Mouse (Mus musculus): ENCODE data around the gene Wdr83os. TPM values are rescaled to one million over a fixed set of nuclear protein-coding genes. Genes with fewer than 3 reads are reported as not detected.

The Wdr83os gene
- 93.6 and 108 TPM in 2 replicates for polyA plus RNA-seq (2016; fragmentation: Nextera tagmentation; extraction: Ambion mirVana)

DNA sequence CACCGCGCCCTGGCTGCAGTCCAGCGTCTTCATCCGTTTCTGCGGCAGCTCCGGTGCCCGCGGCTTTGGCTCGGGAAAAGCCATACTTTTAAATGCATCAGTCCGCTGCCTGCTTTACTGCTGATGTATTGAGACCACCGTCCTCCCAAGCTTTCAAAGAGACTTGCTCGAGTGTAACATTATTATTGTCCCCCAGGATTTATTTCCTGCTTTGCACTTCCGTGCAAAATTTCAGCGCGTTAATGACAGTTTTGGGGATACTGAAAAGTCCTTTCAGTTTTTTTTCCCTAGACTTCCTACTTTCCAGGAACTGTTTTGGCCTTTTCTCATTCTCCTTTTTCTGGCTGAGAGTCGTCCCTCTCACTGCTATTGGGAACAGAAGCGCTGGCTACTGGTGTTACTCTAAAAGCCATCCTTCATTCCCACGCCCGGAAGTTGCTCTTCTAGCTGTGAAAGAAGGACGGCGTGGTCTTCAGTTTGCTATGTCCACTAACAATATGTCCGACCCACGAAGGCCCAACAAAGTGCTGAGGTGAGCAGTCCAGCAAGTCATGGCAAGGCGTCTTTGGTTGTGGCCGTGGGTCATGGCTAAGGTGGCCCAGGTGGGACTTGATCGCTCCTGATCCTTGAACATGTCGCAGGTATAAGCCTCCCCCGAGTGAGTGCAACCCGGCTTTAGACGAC is at the start of gene Wdr83os:
TSS of gene Wdr83os (plus strand) at position 209 of the 684 bp plus-strand sequence.
- peak within 1 kb of the TSS; percentile 90 for H3K4me3 ChIP-seq
- H3K9ac ChIP-seq: peak within 1 kb of the TSS; percentile 92
- WGBS: under 1% methylated on average over 30 of the region's 30 CpGs
- H3K9me3 ChIP-seq (replicated peaks): no peaks in the 10 kb centered on the region
- ATAC-seq (ENCODE audit: low FRiP score): peak; percentile 18
- peak within 1 kb of the TSS; percentile 62; the same call in 1 of the 2 replicates for H3K27ac ChIP-seq
- H3K36me3 ChIP-seq: peaks cover 25% of the 10 kb centered on the region
- peak within 1 kb of the TSS; percentile 71 for H3K4me2 ChIP-seq (replicated peaks)
- no peaks in the 10 kb centered on the region for H3K27me3 ChIP-seq
- H3K4me1 ChIP-seq: peaks cover 29% of the 10 kb centered on the region

GRCm38 (mm10) chr8:85032622-85033311 is 47.8 kb upstream of the Wdr83os start:
- Histone ChIP-seq H3K9me3 (replicated peaks) (no peaks in the 10 kb centered on the region), H3K4me2 (replicated peaks) (no peak overlapping the region), H3K27ac (no peak overlapping the region), H3K4me1 (peaks cover 31% of the 10 kb centered on the region), H3K27me3 (no peaks in the 10 kb centered on the region), H3K36me3 (peaks cover 39% of the 10 kb centered on the region), H3K4me3 (no peak overlapping the region), H3K9ac (no peak overlapping the region)
- ATAC-seq (ENCODE audit: low FRiP score): no peak
- 85% methylated on average over 4 of the region's 4 CpGs for WGBS

GRCm38 (mm10) chr8:85033867-85034266 is 46.7 kb upstream of the Wdr83os start:
- no peak overlapping the region; the same call in 1 of the 2 replicates for H3K27ac ChIP-seq

DNA sequence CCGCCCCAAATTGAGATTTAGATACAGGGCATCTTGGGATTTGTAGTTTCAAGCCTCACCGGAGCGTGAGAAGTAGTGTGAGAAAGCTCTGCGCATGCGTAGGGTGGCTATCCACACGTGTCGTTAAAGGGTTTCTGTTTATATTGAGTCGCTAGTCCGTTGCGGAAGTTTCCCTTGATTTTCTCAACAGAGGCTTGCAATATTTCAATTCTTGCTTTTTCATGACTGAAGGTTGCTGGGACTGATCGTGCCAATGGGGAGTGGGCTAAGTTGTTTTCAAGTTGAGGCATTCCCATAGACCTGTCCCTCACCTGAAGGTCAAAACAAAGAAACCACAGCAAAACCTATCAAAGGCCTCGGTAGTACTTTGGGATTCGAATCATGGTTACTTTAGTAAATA is 45.8 kb upstream of the Wdr83os start:
- Histone ChIP-seq H3K9me3 (replicated peaks) (no peaks in the 10 kb centered on the region), H3K27ac (no peak overlapping the region), H3K36me3 (peaks cover 32% of the 10 kb centered on the region), H3K27me3 (no peaks in the 10 kb centered on the region), H3K4me1 (peaks cover 26% of the 10 kb centered on the region), H3K4me3 (peak overlapping the region; percentile 64), H3K9ac (no peak overlapping the region), H3K4me2 (replicated peaks) (peak overlapping the region; percentile 80)
- no peak for ATAC-seq (ENCODE audit: low FRiP score)
- 6% methylated on average over 13 of the region's 13 CpGs for WGBS

More at GRCm38 (mm10) chr8:85033867-85034266, 46.7 kb upstream of the Wdr83os start:
- peaks cover 39% of the 10 kb centered on the region for H3K36me3 ChIP-seq
- H3K9ac ChIP-seq: no peak overlapping the region
- H3K27me3 ChIP-seq: no peaks in the 10 kb centered on the region
- H3K4me1 ChIP-seq: peaks cover 29% of the 10 kb centered on the region
- no peak overlapping the region for H3K4me3 ChIP-seq
- no peak for ATAC-seq (ENCODE audit: low FRiP score)
- H3K9me3 ChIP-seq (replicated peaks): no peaks in the 10 kb centered on the region
- WGBS: 58% methylated on average over 1 of the region's 1 CpGs
- H3K4me2 ChIP-seq (replicated peaks): no peak overlapping the region

DNA sequence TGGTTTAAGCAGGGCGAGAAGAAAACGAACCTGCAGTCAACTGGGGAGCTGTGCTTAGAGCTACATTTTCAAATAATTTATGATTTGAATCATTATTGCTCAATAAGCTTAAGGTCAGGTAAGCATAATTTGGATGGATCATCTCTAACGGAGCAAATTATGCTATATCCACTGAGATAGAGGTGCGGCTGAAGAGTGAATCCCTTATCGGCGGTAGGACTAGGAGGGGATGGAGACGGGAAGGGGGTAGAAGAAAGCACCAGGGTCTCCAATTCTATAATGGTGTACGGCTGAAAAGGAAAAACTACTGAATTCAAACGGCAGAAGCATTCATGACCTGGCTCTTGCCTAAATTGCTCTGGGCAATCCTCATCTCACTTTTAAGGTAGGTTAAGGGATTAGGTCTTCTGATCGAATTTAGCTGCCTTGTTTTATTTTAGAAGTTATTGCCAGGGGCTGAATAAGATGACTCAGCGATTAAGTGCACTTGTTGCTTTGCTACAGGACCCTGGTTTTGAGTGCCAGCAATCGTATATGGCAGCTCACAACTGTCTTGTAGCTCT is 45.3 kb upstream of the Wdr83os start:
- peaks cover 30% of the 10 kb centered on the region for H3K36me3 ChIP-seq
- 7% methylated on average over 12 of the region's 12 CpGs for WGBS
- H3K4me2 ChIP-seq (replicated peaks): peak overlapping the region; percentile 80
- H3K4me1 ChIP-seq: peaks cover 26% of the 10 kb centered on the region
- H3K27me3 ChIP-seq: no peaks in the 10 kb centered on the region
- peak overlapping the region; percentile 79; the same call in 1 of the 2 replicates for H3K9ac ChIP-seq
- no peak overlapping the region for H3K27ac ChIP-seq
- no peak for ATAC-seq (ENCODE audit: low FRiP score)
- H3K4me3 ChIP-seq: peak overlapping the region; percentile 64
- H3K9me3 ChIP-seq (replicated peaks): no peaks in the 10 kb centered on the region

- Histone ChIP-seq H3K9me3 (replicated peaks) (no peaks in the 10 kb centered on the region), H3K27me3 (no peaks in the 10 kb centered on the region), H3K27ac (peak overlapping the region; percentile 78), H3K36me3 (peaks cover 30% of the 10 kb centered on the region), H3K4me1 (peaks cover 26% of the 10 kb centered on the region), H3K4me2 (replicated peaks) (peak overlapping the region; percentile 80), H3K9ac (peak overlapping the region; percentile 79), H3K4me3 (peak overlapping the region; percentile 64)
- WGBS: 2% methylated on average over 15 of the region's 15 CpGs
- no peak for ATAC-seq (ENCODE audit: low FRiP score)
These were observed 44.7 kb upstream of the Wdr83os start for GRCm38 (mm10) chr8:85035728-85036310.

GRCm38 (mm10) chr8:85036381-85036717 is 44.2 kb upstream of the Wdr83os start:
- Histone ChIP-seq H3K27ac (peak overlapping the region; percentile 78), H3K4me1 (peaks cover 26% of the 10 kb centered on the region), H3K4me2 (replicated peaks) (peak overlapping the region; percentile 80), H3K4me3 (peak overlapping the region; percentile 64), H3K9me3 (replicated peaks) (no peaks in the 10 kb centered on the region), H3K9ac (peak overlapping the region; percentile 79), H3K36me3 (peaks cover 32% of the 10 kb centered on the region), H3K27me3 (no peaks in the 10 kb centered on the region)
- WGBS: 0% methylated on average over 9 of the region's 9 CpGs
- peak; percentile 51 for ATAC-seq (ENCODE audit: low FRiP score)

GRCm38 (mm10) chr8:85036718-85037365 is 43.7 kb upstream of the Wdr83os start, which contains the start of gene Tnpo2:
Gene Tnpo2 (plus strand): TSS chr8:85036915.
- Histone ChIP-seq H3K4me2 (replicated peaks) (peak within 1 kb of the TSS; percentile 96), H3K9ac (peak within 1 kb of the TSS; percentile 91), H3K27ac (peak within 1 kb of the TSS; percentile 98), H3K4me3 (peak within 1 kb of the TSS; percentile 64), H3K36me3 (peaks cover 32% of the 10 kb centered on the region), H3K27me3 (no peaks in the 10 kb centered on the region), H3K9me3 (replicated peaks) (no peaks in the 10 kb centered on the region), H3K4me1 (peaks cover 26% of the 10 kb centered on the region)
- WGBS: under 1% methylated on average over 58 of the region's 59 CpGs
- ATAC-seq (ENCODE audit: low FRiP score): peak; percentile 91

DNA sequence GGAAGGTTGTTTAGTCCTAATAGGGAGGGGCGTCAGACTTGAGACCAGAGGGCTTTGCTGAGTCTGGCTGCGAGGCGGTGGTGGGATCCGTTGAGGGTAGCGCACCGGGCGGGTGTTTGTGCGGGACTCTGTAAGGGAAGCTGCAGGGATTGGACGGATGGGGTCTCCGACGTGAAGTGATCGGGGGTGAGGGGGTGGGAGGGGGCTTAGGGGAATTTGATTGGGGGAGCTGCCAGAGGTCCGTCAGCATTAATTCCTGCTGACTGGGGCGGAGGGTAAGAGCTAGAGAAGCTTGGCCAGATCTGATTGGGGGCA is 43.2 kb upstream of the Wdr83os start:
- ATAC-seq (ENCODE audit: low FRiP score): peak; percentile 64
- Histone ChIP-seq H3K4me3 (peak overlapping the region; percentile 64), H3K4me2 (replicated peaks) (peak overlapping the region; percentile 96), H3K9me3 (replicated peaks) (no peaks in the 10 kb centered on the region), H3K27me3 (no peaks in the 10 kb centered on the region), H3K36me3 (peaks cover 31% of the 10 kb centered on the region), H3K4me1 (peaks cover 26% of the 10 kb centered on the region), H3K27ac (peak overlapping the region; percentile 98), H3K9ac (peak overlapping the region; percentile 91)
- WGBS: under 1% methylated on average over 14 of the region's 14 CpGs

DNA sequence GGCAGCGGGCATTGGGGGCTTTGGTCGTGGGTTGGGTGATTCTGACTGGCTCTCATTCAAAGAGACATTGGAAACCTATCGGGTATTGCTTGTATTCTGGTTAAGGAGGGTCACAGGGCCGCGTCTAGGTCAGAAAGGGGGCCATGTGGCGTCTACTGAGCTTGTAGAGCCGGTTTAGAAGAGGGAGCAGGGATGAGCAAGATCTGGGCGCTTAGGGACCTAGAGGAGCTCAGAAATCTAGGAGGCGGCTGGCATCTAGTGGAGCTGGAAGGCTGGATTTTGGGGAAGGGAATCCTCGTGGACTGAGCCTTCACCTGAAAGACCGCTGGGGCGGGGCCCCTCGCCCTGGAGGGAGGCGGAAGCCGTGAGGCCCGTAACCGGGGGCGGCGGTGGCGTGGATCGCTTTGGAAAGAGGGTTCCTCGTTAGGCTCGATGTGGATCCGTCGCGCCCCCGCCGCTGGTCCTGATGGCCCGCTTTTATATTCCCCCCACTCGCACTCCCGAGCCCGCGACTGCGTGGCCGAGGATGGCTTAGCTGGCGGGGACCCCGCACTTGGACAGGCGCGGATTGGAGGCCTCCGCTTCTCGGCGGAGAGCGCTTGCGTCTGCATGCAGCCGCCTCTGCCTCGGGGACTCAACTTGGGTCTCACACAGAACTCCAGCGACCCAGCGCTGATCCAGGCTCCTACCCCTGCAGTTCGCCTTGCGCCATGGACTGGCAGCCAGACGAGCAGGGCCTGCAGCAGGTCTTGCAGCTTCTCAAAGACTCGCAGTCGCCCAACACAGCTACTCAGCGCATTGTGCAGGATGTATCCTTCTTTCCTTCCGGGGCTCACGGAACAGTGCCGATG is 42.6 kb upstream of the Wdr83os start:
- Histone ChIP-seq H3K27me3 (no peaks in the 10 kb centered on the region), H3K27ac (peak overlapping the region; percentile 98), H3K9ac (peak overlapping the region; percentile 91), H3K4me1 (peaks cover 26% of the 10 kb centered on the region), H3K4me2 (replicated peaks) (peak overlapping the region; percentile 96), H3K36me3 (peaks cover 28% of the 10 kb centered on the region), H3K9me3 (replicated peaks) (no peaks in the 10 kb centered on the region), H3K4me3 (peak overlapping the region; percentile 64)
- 1% methylated on average over 51 of the region's 57 CpGs for WGBS
- ATAC-seq (ENCODE audit: low FRiP score): peak; percentile 14; the same call in 1 of the 2 replicates

DNA sequence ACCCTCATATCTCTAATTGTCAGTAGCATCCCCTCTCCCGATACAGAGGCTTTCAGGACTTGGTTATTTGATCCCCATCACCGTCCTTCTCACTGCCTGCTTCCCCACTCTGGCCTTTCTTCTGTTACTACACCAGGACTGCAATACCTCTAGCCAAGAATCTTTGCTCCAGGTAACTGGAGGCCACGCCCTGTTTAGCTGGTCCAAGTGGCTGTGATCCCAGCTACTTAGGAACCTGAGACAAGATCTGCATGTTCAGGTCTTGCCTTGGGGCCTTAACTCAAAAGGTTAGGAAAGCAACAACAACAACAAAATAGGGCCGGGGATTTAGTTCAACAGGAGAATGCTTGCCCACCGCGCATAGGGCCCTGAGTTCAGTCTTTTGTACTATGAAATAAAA is 36.9 kb upstream of the Wdr83os start:
- H3K4me2 ChIP-seq (replicated peaks): no peak overlapping the region
- H3K36me3 ChIP-seq: peaks cover 79% of the 10 kb centered on the region
- no peak overlapping the region for H3K27ac ChIP-seq
- no peak overlapping the region for H3K4me3 ChIP-seq
- H3K9ac ChIP-seq: no peak overlapping the region
- peaks cover 5% of the 10 kb centered on the region for H3K4me1 ChIP-seq
- no peaks in the 10 kb centered on the region for H3K9me3 ChIP-seq (replicated peaks)
- ATAC-seq (ENCODE audit: low FRiP score): no peak
- no peaks in the 10 kb centered on the region for H3K27me3 ChIP-seq
- WGBS: 91% methylated on average over 6 of the region's 6 CpGs

All from hindbrain, embryonic 12.5 days (tissue).